Mouse (Mus musculus) kidney, adult 2 months (tissue): ENCODE measurements around the gene Dcdc2b.

Experiments used
- CTCF ChIP-seq: fragments of 200-500 bp; conservative IDR thresholded peaks from 2 replicates; pipeline ENCODE4 v1.5.1; 2011; ENCODE audit warnings: low read depth, mild to moderate bottlenecking, control low read depth, low read length, moderate library complexity, mixed read lengths; ENCODE audit not compliant: insufficient read depth, insufficient read length
- POLR2A ChIP-seq: fragments of 200-500 bp; IDR thresholded peaks from one replicate; pipeline ENCODE4 v1.6.1; 2011; ENCODE audit warnings: low read depth, low read length, control low read depth

- TF ChIP-seq CTCF, result no peak
- no peak for TF ChIP-seq POLR2A
These were observed 1.8 kb upstream of the Dcdc2b start for GRCm38 (mm10) chr4:129615801-129616290.
